Mouse (Mus musculus) heart, postnatal 0 days (tissue): ENCODE measurements at regions not wholly inside any gene's neighbourhood (a gene's known extent, or its start where the extent isn't known, plus 50 kb on each side); places are given as distances from the start of the nearest gene placed in this dataset.
"Not testable (repeated sequence)": the region's sequence is repeated elsewhere in the genome, so short reads cannot be mapped to it uniquely, and the experiment has no call there.

Source experiments
- ATAC-seq: fragments of 200-750 bp; cut with Nextera tagmentation; 2 replicates; pipeline ENCODE4 v1.8.0; 2017; ENCODE audit warnings: low read depth, moderate number of reproducible peaks, moderate library complexity; ENCODE audit not compliant: insufficient read depth
- DNase-seq: peaks from one replicate; pipeline ENCODE4 v3.0.0-alpha.2; 2016; ENCODE audit warnings: low spot score
- H3K27ac ChIP-seq: fragments of 300-500 bp; sonication (generic); 2 replicates; pipeline ENCODE4 v1.5.1; 2014; ENCODE audit warnings: low read depth, mild to moderate bottlenecking
- H3K27me3 ChIP-seq: fragments of 300-500 bp; sonication (generic); 2 replicates; pipeline ENCODE4 v1.6.1; 2014; ENCODE audit warnings: low read length, mixed read lengths; ENCODE audit not compliant: control insufficient read depth, insufficient read depth
- H3K36me3 ChIP-seq: fragments of 300-500 bp; sonication (generic); replicated peaks from 2 replicates; pipeline ENCODE4 v1.6.1; 2014; ENCODE audit warnings: low read length, mixed read lengths; ENCODE audit not compliant: control insufficient read depth, insufficient read depth
- H3K4me1 ChIP-seq: fragments of 300-500 bp; sonication (generic); 2 replicates; pipeline ENCODE4 v1.6.1; 2014; ENCODE audit warnings: antibody characterized with exemption; ENCODE audit not compliant: control insufficient read depth, insufficient read depth
- H3K4me2 ChIP-seq: fragments of 300-500 bp; sonication (generic); 2 replicates; pipeline ENCODE4 v1.6.1; 2014; ENCODE audit warnings: low read depth, mild to moderate bottlenecking, low read length, moderate library complexity
- H3K4me3 ChIP-seq: fragments of 300-500 bp; sonication (generic); 2 replicates; pipeline ENCODE4 v1.5.1; 2014; ENCODE audit warnings: low read depth, low read length
- H3K9ac ChIP-seq: fragments of 300-500 bp; sonication (generic); replicated peaks from 2 replicates; pipeline ENCODE4 v1.6.1; 2014; ENCODE audit warnings: low read depth, low read length, mixed read lengths
- H3K9me3 ChIP-seq: fragments of 300-500 bp; sonication (generic); replicated peaks from 2 replicates; pipeline ENCODE4 v1.6.1; 2016; ENCODE audit warnings: low read length; ENCODE audit not compliant: control insufficient read depth
- CTCF ChIP-seq: IDR thresholded peaks from 2 replicates; pipeline ENCODE4 v1.5.1; 2016; ENCODE audit warnings: antibody characterized with exemption, control low read depth, low read depth
- EP300 ChIP-seq: IDR thresholded peaks from 2 replicates; pipeline ENCODE4 v1.6.1; 2016; ENCODE audit warnings: antibody characterized with exemption, low read depth
- WGBS: fragments of 180-500 bp; shearing (Covaris S2); extraction: QIAGEN DNeasy Blood & Tissue Kit; methylation state at CpG from one replicate; pipeline ENCODE4 v1.1.7; 2014; 5-methylcytosine and 5-hydroxymethylcytosine counted together

GRCm38 (mm10) chr11:23079936-23080794, 72.8 kb downstream of the Fam161a start:
- H3K27ac ChIP-seq = no peak overlapping the region
- no peaks in the 10 kb centered on the region for H3K36me3 ChIP-seq
- no peaks in the 10 kb centered on the region for H3K4me1 ChIP-seq
- no peak overlapping the region for H3K4me3 ChIP-seq
- no peaks in the 10 kb centered on the region for H3K9me3 ChIP-seq
- H3K27me3 ChIP-seq = no peaks in the 10 kb centered on the region
- H3K4me2 ChIP-seq = no peak overlapping the region
- no peak overlapping the region for H3K9ac ChIP-seq
- TF ChIP-seq CTCF = no peak
- TF ChIP-seq EP300 = no peak
- peak; percentile 15 for DNase-seq
- 67% methylated on average over 3 of the region's 3 CpGs for WGBS
- 0 out of 2 replicates have a peak, but pooled peaks have one; percentile 14 for ATAC-seq

- Histone ChIP-seq H3K9me3 (no peaks in the 10 kb centered on the region), H3K27me3 (no peaks in the 10 kb centered on the region), H3K9ac (no peak overlapping the region), H3K4me2 (no peak overlapping the region), H3K27ac (no peak overlapping the region), H3K4me3 (no peak overlapping the region), H3K4me1 (no peaks in the 10 kb centered on the region), H3K36me3 (no peaks in the 10 kb centered on the region)
- DNase-seq = no peak
- 50% methylated on average over 4 of the region's 4 CpGs for WGBS
- TF ChIP-seq EP300 = no peak
- TF ChIP-seq CTCF = no peak
- no peak for ATAC-seq
Measured at GRCm38 (mm10) chr11:23081616-23082015, 74.3 kb downstream of the Fam161a start.

- ATAC-seq = not testable (repeated sequence)
- 66% methylated on average over 2 of the region's 2 CpGs for WGBS
Measured at GRCm38 (mm10) chr11:23083811-23084210, 76.5 kb downstream of the Fam161a start.

GRCm38 (mm10) chr11:23095287-23095686, 88.0 kb downstream of the Fam161a start:
- no peak overlapping the region for H3K27ac ChIP-seq
- no peaks in the 10 kb centered on the region for H3K27me3 ChIP-seq
- 80% methylated on average over 5 of the region's 5 CpGs for WGBS
- H3K9me3 ChIP-seq = no peaks in the 10 kb centered on the region; the same call in 1 of the 2 replicates
- H3K36me3 ChIP-seq = no peaks in the 10 kb centered on the region
- no peak for TF ChIP-seq CTCF
- no peak for TF ChIP-seq EP300
- H3K4me2 ChIP-seq = no peak overlapping the region
- no peaks in the 10 kb centered on the region for H3K4me1 ChIP-seq
- no peak overlapping the region for H3K9ac ChIP-seq
- DNase-seq (no peak), ATAC-seq (no peak)
- H3K4me3 ChIP-seq = no peak overlapping the region

More at GRCm38 (mm10) chr11:23083811-23084210, 76.5 kb downstream of the Fam161a start:
- H3K27me3 ChIP-seq, H3K27ac ChIP-seq, H3K36me3 ChIP-seq, DNase-seq, H3K4me2 ChIP-seq, H3K4me1 ChIP-seq, H3K9ac ChIP-seq, H3K9me3 ChIP-seq, H3K4me3 ChIP-seq: not testable (repeated sequence)

GRCm38 (mm10) chr11:23095723-23096122, 88.4 kb downstream of the Fam161a start:
- not testable (repeated sequence) for H3K4me2 ChIP-seq, DNase-seq, H3K9me3 ChIP-seq, H3K4me3 ChIP-seq, H3K9ac ChIP-seq, H3K4me1 ChIP-seq, H3K27me3 ChIP-seq, H3K36me3 ChIP-seq, H3K27ac ChIP-seq, ATAC-seq
- WGBS = 22% methylated on average over 1 of the region's 1 CpGs
